ENCODE assay signal across 13 mouse cellular contexts in genomic region chr16:64872296-64872695, GRCm38 (mm10). TPM values are rescaled to one million over a fixed set of nuclear protein-coding genes. Genes with fewer than 3 reads are reported as not detected.
DNase-seq lines count a peak whose midpoint lies in the region; ATAC-seq lines count a peak whose summit lies in the region.
"Had no signal": no experiment of that assay in that cellular context is flagged by ENCODE, and none has a peak within 500 bp of the region (broad histone marks: within the 10 kb centered on the region; RNA-seq: fewer than 3 reads in every experiment).

No protein-coding gene starts in this region.

- H3K27me3 ChIP-seq in liver, embryonic 13.5 days, result no peaks in the 10 kb centered on the region
- H3K27me3 ChIP-seq in liver, embryonic 11.5 days (replicated peaks; ENCODE audit: control insufficient read depth, insufficient read depth, low read length), result no peaks in the 10 kb centered on the region

- H3K36me3 ChIP-seq in liver, embryonic 13.5 days, result no peaks in the 10 kb centered on the region
- no peaks in the 10 kb centered on the region for H3K36me3 ChIP-seq in liver, embryonic 11.5 days (ENCODE audit: control insufficient read depth, insufficient read depth, low read length)
- H3K36me3 ChIP-seq: limb, embryonic 10.5 days; midbrain, embryonic 10.5 days had no signal

- DNase-seq in adrenal gland, adult 2 months, result peak; percentile 53
- no peak for DNase-seq in adrenal gland, adult 8-10 months
- peak; percentile 6 for DNase-seq in liver, embryonic 13.5 days
- no peak for DNase-seq in liver, embryonic 11.5 days (ENCODE audit: low spot score)
- peak; percentile 33 for DNase-seq in lung, postnatal 25 days (ENCODE audit: low spot score)
- DNase-seq in gastrocnemius, adult 8-10 months (ENCODE audit: low spot score in 2 of 2), result no peak
- no peak for DNase-seq in natural killer cell, adult 2 months (ENCODE audit: low spot score in 2 of 2)
- DNase-seq: cerebellum, postnatal 36 days; kidney, postnatal 14 days had no signal

- H3K4me2 ChIP-seq in liver, embryonic 13.5 days, result peak overlapping the region; percentile 23; the same call in 1 of the 2 replicates
- no peak overlapping the region for H3K4me2 ChIP-seq in liver, embryonic 11.5 days

- H3K4me3 ChIP-seq in liver, embryonic 13.5 days (replicated peaks), result no peak overlapping the region
- no peak overlapping the region for H3K4me3 ChIP-seq in liver, embryonic 11.5 days (ENCODE audit: low read depth, low read length)
- peak overlapping the region; percentile 27; the same call in 1 of the 2 replicates for H3K4me3 ChIP-seq in brown adipose tissue, adult 24 weeks (ENCODE audit: insufficient read depth, low read depth, low read length)

- H3K9me3 ChIP-seq in liver, embryonic 13.5 days (replicated peaks), result no peaks in the 10 kb centered on the region
- no peaks in the 10 kb centered on the region for H3K9me3 ChIP-seq in liver, embryonic 11.5 days (ENCODE audit: control insufficient read depth, low read length)
- H3K9me3 ChIP-seq: limb, embryonic 10.5 days; midbrain, embryonic 10.5 days had no signal

- ATAC-seq in liver, embryonic 13.5 days (ENCODE audit: low read depth), result no peak
- no peak for ATAC-seq in liver, embryonic 11.5 days (replicated peaks; ENCODE audit: low FRiP score)
- ATAC-seq: forebrain, embryonic 16.5 days had no signal

- peaks cover 14% of the 10 kb centered on the region for H3K4me1 ChIP-seq in liver, embryonic 13.5 days (replicated peaks)
- no peaks in the 10 kb centered on the region; the same call in 1 of the 2 replicates for H3K4me1 ChIP-seq in liver, embryonic 11.5 days (replicated peaks; ENCODE audit: control insufficient read depth, insufficient read depth, low read length)
- no peaks in the 10 kb centered on the region for H3K4me1 ChIP-seq in brown adipose tissue, adult 24 weeks (ENCODE audit: control insufficient read depth, insufficient read depth, insufficient read length, low read length)
- H3K4me1 ChIP-seq: limb, embryonic 10.5 days had no signal

- H3K27ac ChIP-seq in liver, embryonic 13.5 days, result no peak overlapping the region
- no peak overlapping the region; the same call in 1 of the 2 replicates for H3K27ac ChIP-seq in liver, embryonic 11.5 days (ENCODE audit: low read depth, low read length)
- no peak overlapping the region for H3K27ac ChIP-seq in brown adipose tissue, adult 24 weeks (replicated peaks; ENCODE audit: low read depth, low read length)
- H3K27ac ChIP-seq: limb, embryonic 10.5 days; midbrain, embryonic 10.5 days had no signal

- WGBS in liver, embryonic 13.5 days (ENCODE audit: insufficient replicate concordance), result 30% methylated on average over 3 of the region's 3 CpGs
- 42% methylated on average over 3 of the region's 3 CpGs for WGBS in liver, embryonic 11.5 days

- H3K9ac ChIP-seq in liver, embryonic 13.5 days, result no peak overlapping the region
- no peak overlapping the region for H3K9ac ChIP-seq in liver, embryonic 11.5 days (ENCODE audit: low read depth, low read length)

RNA-seq across cellular contexts. Expression of gene Cggbp1, which starts 20.5 kb away (rescaled TPM):
- total RNA-seq in adrenal gland, adult 2 months (2021), result 100 to 1,000 TPM; 122 to 174 TPM
- 4.8 and 6.4 TPM in 2 replicates for polyA plus RNA-seq in adrenal gland, adult 2 months (2012; rRNA removed)
- 100 to 1,000 TPM; 116 to 152 (median 136) TPM for total RNA-seq in adrenal gland, adult 8-10 months (2022)
- 23.2 and 30.7 TPM in 2 replicates for polyA plus RNA-seq in liver, embryonic 13.5 days (2015; fragmentation: Nextera tagmentation; extraction: Ambion mirVana)
- 58.3 and 67.7 TPM in 2 replicates for polyA plus RNA-seq in liver, embryonic 11.5 days (2014; fragmentation: Nextera tagmentation; extraction: Ambion mirVana)
- polyA plus RNA-seq in brown adipose tissue, adult 24 weeks (2012; ENCODE audit: insufficient read depth, insufficient read length, missing spikeins), result 36.9 and 40.2 TPM in 2 replicates
- 10 to 100 TPM; 18.7 to 26.3 (median 20.5) TPM for total RNA-seq in gastrocnemius, adult 8-10 months (2022)

RNA-seq across cellular contexts. Expression of gene Zfp654, which starts 20.8 kb away (rescaled TPM):
- total RNA-seq in adrenal gland, adult 2 months (2021), result 10 to 100 TPM; 19.0 to 19.1 TPM
- 0.48 and 0.65 TPM in 2 replicates for polyA plus RNA-seq in adrenal gland, adult 2 months (2012; rRNA removed)
- total RNA-seq in adrenal gland, adult 8-10 months (2022), result 10 to 100 TPM; 20.0 to 27.8 (median 26.1) TPM
- 2.4 and 3.3 TPM in 2 replicates for polyA plus RNA-seq in liver, embryonic 13.5 days (2015; fragmentation: Nextera tagmentation; extraction: Ambion mirVana)
- 7.3 and 7.8 TPM in 2 replicates for polyA plus RNA-seq in liver, embryonic 11.5 days (2014; fragmentation: Nextera tagmentation; extraction: Ambion mirVana)
- 4.7 and 6.2 TPM in 2 replicates for polyA plus RNA-seq in brown adipose tissue, adult 24 weeks (2012; ENCODE audit: insufficient read depth, insufficient read length, missing spikeins)
- 10 to 100 TPM; 12.1 to 13.0 (median 12.5) TPM for total RNA-seq in gastrocnemius, adult 8-10 months (2022)

Comparison
In these comparisons a context has a peak if more than half of its experiments do, and no peak if none do; other contexts are left out.
1. DNase-seq: peak in adrenal gland, adult 2 months (single experiment), liver, embryonic 13.5 days (single experiment) and lung, postnatal 25 days (single experiment); none in adrenal gland, adult 8-10 months (single experiment), liver, embryonic 11.5 days (single experiment), gastrocnemius, adult 8-10 months (0 of 2) and natural killer cell, adult 2 months (0 of 2).